22 mouse cellular contexts compared by ENCODE assay signal in genomic region chr12:16121787-16122186, GRCm38 (mm10).
"Had no signal": no experiment of that assay in that cellular context is flagged by ENCODE, and none has a peak within 500 bp of the region (broad histone marks: within the 10 kb centered on the region; RNA-seq: fewer than 3 reads in every experiment).

No protein-coding gene starts in this region.

- ATAC-seq: liver, embryonic 12.5 days; midbrain, embryonic 13.5 days; midbrain, embryonic 16.5 days had no signal

- DNase-seq: kidney, adult 18-20 months; kidney, postnatal 36 days; layer of hippocampus, postnatal 36 days; liver; lung, adult 18-20 months; lung, postnatal 10 days; lung, postnatal 36 days; retina, postnatal 1 day; right cerebral cortex, postnatal 25 days; thymus, postnatal 36 days had no signal

- H3K4me1 ChIP-seq: limb, embryonic 10.5 days; limb, embryonic 13.5 days; liver, embryonic 12.5 days; liver, embryonic 15.5 days; lung, embryonic 15.5 days; midbrain, embryonic 10.5 days; midbrain, embryonic 13.5 days; neural tube, embryonic 13.5 days; stomach, embryonic 15.5 days had no signal

- H3K27ac ChIP-seq: kidney, postnatal 0 days; limb, embryonic 10.5 days; limb, embryonic 13.5 days; liver, embryonic 12.5 days; liver, embryonic 15.5 days; lung, embryonic 15.5 days; midbrain, embryonic 10.5 days; midbrain, embryonic 13.5 days; neural tube, embryonic 13.5 days; stomach, embryonic 15.5 days had no signal

- H3K4me3 ChIP-seq: limb, embryonic 10.5 days; limb, embryonic 13.5 days; liver, embryonic 12.5 days; liver, embryonic 15.5 days; lung, embryonic 15.5 days; midbrain, embryonic 10.5 days; midbrain, embryonic 13.5 days; myocyte; neural tube, embryonic 13.5 days; stomach, embryonic 15.5 days had no signal

- H3K36me3 ChIP-seq: limb, embryonic 10.5 days; limb, embryonic 13.5 days; liver, embryonic 12.5 days; liver, embryonic 15.5 days; lung, embryonic 15.5 days; midbrain, embryonic 10.5 days; midbrain, embryonic 13.5 days; neural tube, embryonic 13.5 days; stomach, embryonic 15.5 days had no signal

- H3K27me3 ChIP-seq: limb, embryonic 13.5 days; liver, embryonic 12.5 days; liver, embryonic 15.5 days; lung, embryonic 15.5 days; midbrain, embryonic 13.5 days; neural tube, embryonic 13.5 days; stomach, embryonic 15.5 days had no signal
